Mouse (Mus musculus) forebrain, embryonic 11.5 days (tissue): ENCODE measurements around the gene Smim8. TPM values are rescaled to one million over a fixed set of nuclear protein-coding genes. Genes with fewer than 3 reads are reported as not detected.
"Not testable (repeated sequence)": the region's sequence is repeated elsewhere in the genome, so short reads cannot be mapped to it uniquely, and the experiment has no call there.

Experiments used
- ATAC-seq: fragments of 200-750 bp; cut with Nextera tagmentation; replicated peaks from 2 replicates; pipeline ENCODE4 v1.8.0; 2017; ENCODE audit warnings: moderate TSS enrichment; ENCODE audit not compliant: low FRiP score
- DNase-seq: peaks from one replicate; pipeline ENCODE4 v3.0.0-alpha.2; 2017; ENCODE audit warnings: low spot score
- H3K27ac ChIP-seq: fragments of 300-500 bp; sonication (generic); 2 replicates; pipeline ENCODE4 v1.5.1; 2014; ENCODE audit warnings: low read depth, low read length
- H3K27me3 ChIP-seq: fragments of 300-500 bp; sonication (generic); 2 replicates; pipeline ENCODE4 v1.6.1; 2014; ENCODE audit warnings: mild to moderate bottlenecking, low read length, mixed read lengths; ENCODE audit not compliant: control insufficient read depth, insufficient read depth
- H3K36me3 ChIP-seq: fragments of 300-500 bp; sonication (generic); 2 replicates; pipeline ENCODE4 v1.6.1; 2014; ENCODE audit warnings: mild to moderate bottlenecking, low read length, moderate library complexity, mixed read lengths; ENCODE audit not compliant: control insufficient read depth, insufficient read depth
- H3K4me1 ChIP-seq: fragments of 300-500 bp; sonication (generic); replicated peaks from 2 replicates; pipeline ENCODE4 v1.6.1; 2014; ENCODE audit warnings: low read length, mixed read lengths; ENCODE audit not compliant: control insufficient read depth, insufficient read depth
- H3K4me2 ChIP-seq: fragments of 300-500 bp; sonication (generic); 2 replicates; pipeline ENCODE4 v1.6.1; 2014; ENCODE audit warnings: low read depth, mild to moderate bottlenecking, low read length, moderate library complexity, mixed read lengths; ENCODE audit not compliant: severe bottlenecking
- H3K4me3 ChIP-seq: fragments of 300-500 bp; sonication (generic); 2 replicates; pipeline ENCODE4 v1.5.1; 2014; ENCODE audit warnings: low read depth, low read length
- H3K9ac ChIP-seq: fragments of 300-500 bp; sonication (generic); 2 replicates; pipeline ENCODE4 v1.6.1; 2014; ENCODE audit warnings: low read length
- H3K9me3 ChIP-seq: fragments of 300-500 bp; sonication (generic); 2 replicates; pipeline ENCODE4 v1.6.1; 2016; ENCODE audit warnings: low read length, mixed read lengths; ENCODE audit not compliant: control insufficient read depth
- WGBS: fragments of 180-500 bp; shearing (Covaris S2); extraction: QIAGEN DNeasy Blood & Tissue Kit; methylation state at CpG from one replicate; pipeline ENCODE4 v1.1.7; 2014; 5-methylcytosine and 5-hydroxymethylcytosine counted together
- polyA plus RNA-seq: library from polyadenylated mRNA; unstranded; fragments of >200 nt; fragmentation: Nextera tagmentation; extraction: Ambion mirVana; gene quantifications from 2 replicates; pipeline ENCODE4 v1.2.1, GENCODE M21; 2014

The Smim8 gene
- polyA plus RNA-seq, 1 experiment from 2014 or later = 48.9 TPM

GRCm38 (mm10) chr4:34725710-34726109, 52.5 kb downstream of the Smim8 start:
- not testable (repeated sequence) for DNase-seq, H3K4me2 ChIP-seq, H3K36me3 ChIP-seq, H3K27ac ChIP-seq, H3K9ac ChIP-seq, H3K27me3 ChIP-seq, H3K4me1 ChIP-seq, H3K4me3 ChIP-seq, H3K9me3 ChIP-seq, ATAC-seq
- WGBS = 90% methylated on average over 3 of the region's 3 CpGs

GRCm38 (mm10) chr4:34724306-34724705, 53.9 kb downstream of the Smim8 start:
- Histone ChIP-seq H3K9me3 (peaks cover 4% of the 10 kb centered on the region; the same call in 1 of the 2 replicates), H3K4me1 (no peaks in the 10 kb centered on the region), H3K9ac (no peak overlapping the region), H3K27ac (no peak overlapping the region), H3K36me3 (no peaks in the 10 kb centered on the region), H3K27me3 (no peaks in the 10 kb centered on the region), H3K4me3 (no peak overlapping the region), H3K4me2 (no peak overlapping the region)
- no peak for DNase-seq
- ATAC-seq = no peak
- 56% methylated on average over 4 of the region's 4 CpGs for WGBS

GRCm38 (mm10) chr4:34723186-34723585, 55.0 kb downstream of the Smim8 start:
- Histone ChIP-seq H3K4me2 (no peak overlapping the region), H3K27ac (no peak overlapping the region), H3K36me3 (no peaks in the 10 kb centered on the region), H3K27me3 (no peaks in the 10 kb centered on the region), H3K9me3 (peaks cover 4% of the 10 kb centered on the region; the same call in 1 of the 2 replicates), H3K9ac (no peak overlapping the region), H3K4me3 (no peak overlapping the region), H3K4me1 (no peaks in the 10 kb centered on the region)
- 81% methylated on average over 4 of the region's 4 CpGs for WGBS
- ATAC-seq (no peak), DNase-seq (no peak)

- Histone ChIP-seq H3K36me3 (no peaks in the 10 kb centered on the region), H3K4me3 (no peak overlapping the region), H3K27ac (no peak overlapping the region), H3K4me1 (no peaks in the 10 kb centered on the region), H3K4me2 (no peak overlapping the region), H3K27me3 (no peaks in the 10 kb centered on the region), H3K9ac (no peak overlapping the region), H3K9me3 (peaks cover 4% of the 10 kb centered on the region; the same call in 1 of the 2 replicates)
- DNase-seq (no peak), ATAC-seq (no peak)
- 91% methylated on average over 7 of the region's 7 CpGs for WGBS
Observed at GRCm38 (mm10) chr4:34720127-34720895, 57.9 kb downstream of the Smim8 start.

- no peak for ATAC-seq
- no peak for DNase-seq
- 97% methylated on average over 12 of the region's 12 CpGs for WGBS
- no peak overlapping the region for H3K27ac ChIP-seq
- H3K4me3 ChIP-seq = no peak overlapping the region
- H3K4me1 ChIP-seq = no peaks in the 10 kb centered on the region
- no peak overlapping the region for H3K9ac ChIP-seq
- no peaks in the 10 kb centered on the region for H3K36me3 ChIP-seq
- H3K4me2 ChIP-seq = no peak overlapping the region
- H3K9me3 ChIP-seq = peaks cover 4% of the 10 kb centered on the region; the same call in 1 of the 2 replicates
- H3K27me3 ChIP-seq = no peaks in the 10 kb centered on the region
Observed at GRCm38 (mm10) chr4:34719421-34719820, 58.8 kb downstream of the Smim8 start.

Other genes starting within 250 kb of the Smim8 start
- gene Akirin2, start 227.5 kb downstream of the Smim8 start, polyA plus RNA-seq = 91.0 and 91.6 TPM in 2 replicates
- gene Orc3, start 163.5 kb downstream of the Smim8 start, polyA plus RNA-seq = 123 and 133 TPM in 2 replicates
- gene Rars2, start 163.5 kb downstream of the Smim8 start, polyA plus RNA-seq = 73.8 and 82.5 TPM in 2 replicates
- 53.7 and 62.9 TPM in 2 replicates for gene Slc35a1, start 91.0 kb downstream of the Smim8 start, polyA plus RNA-seq
- 0.88 and 1.2 TPM in 2 replicates for gene Cfap206, start 48.2 kb downstream of the Smim8 start, polyA plus RNA-seq
- gene Gm136, start 22.2 kb downstream of the Smim8 start, polyA plus RNA-seq = not detected in 2 replicates
- 37.7 and 43.6 TPM in 2 replicates for gene Zfp292, start 104.5 kb upstream of the Smim8 start, polyA plus RNA-seq
- not detected in 2 replicates for gene Cga, start 115.4 kb upstream of the Smim8 start, polyA plus RNA-seq